Mouse (Mus musculus) CH12.LX (cell line): ENCODE measurements around the gene Wdr44. TPM values are rescaled to one million over a fixed set of nuclear protein-coding genes. Genes with fewer than 3 reads are reported as not detected.

Experiments
- DNase-seq: peaks from one replicate; pipeline ENCODE4 v3.0.0-alpha.2; 2013; ENCODE audit errors: extremely low read depth
- H3K27ac ChIP-seq: 2 replicates; pipeline ENCODE4 v1.5.1; 2012; ENCODE audit warnings: low read depth, mild to moderate bottlenecking, control low read depth, moderate library complexity; ENCODE audit not compliant: insufficient read depth
- H3K27me3 ChIP-seq: replicated peaks from 2 replicates; pipeline ENCODE3; 2012; ENCODE audit warnings: inconsistent platforms
- H3K36me3 ChIP-seq, 2 experiments: replicated peaks in 1 of 2; 2 replicates each; pipeline versions ENCODE3 to v1.6.1; 2012; ENCODE audit warnings: inconsistent platforms in 1 of 2, low read length in 1 of 2, mild to moderate bottlenecking in 1 of 2, mixed read lengths in 1 of 2, moderate library complexity in 1 of 2; ENCODE audit not compliant: control insufficient read depth in 1 of 2, insufficient read depth in 1 of 2
- H3K4me1 ChIP-seq, 2 experiments: 2 replicates each; pipeline ENCODE4 v1.6.1; 2012; ENCODE audit warnings: inconsistent platforms in 1 of 2, moderate library complexity in 1 of 2; ENCODE audit not compliant: insufficient read depth in 2 of 2, control insufficient read depth in 1 of 2
- H3K4me2 ChIP-seq: 2 replicates; pipeline ENCODE4 v1.6.1; 2012; ENCODE audit warnings: low read depth, mild to moderate bottlenecking, control low read depth; ENCODE audit not compliant: poor library complexity, insufficient read depth, severe bottlenecking
- H3K4me3 ChIP-seq, 3 experiments: fragments of 150-350 bp in 1 of 3; sonication (generic) in 1 of 3; replicated peaks in 1 of 3; 2 replicates each; pipeline versions ENCODE3 to v1.5.1; 2011 to 2012; ENCODE audit warnings: low read depth in 2 of 3, low read length in 2 of 3, mild to moderate bottlenecking in 2 of 3, moderate library complexity in 2 of 3, control low read depth in 1 of 3, improper control_type of control experiment in 1 of 3, inconsistent platforms in 1 of 3, mixed read lengths in 1 of 3; ENCODE audit not compliant: poor library complexity in 1 of 3
- H3K79me2 ChIP-seq: replicated peaks from 2 replicates; pipeline ENCODE4 v1.6.1; 2012; ENCODE audit warnings: mild to moderate bottlenecking, moderate library complexity; ENCODE audit not compliant: control insufficient read depth, poor library complexity, insufficient read depth, severe bottlenecking; ENCODE audit errors: extremely low read depth
- H3K9ac ChIP-seq: 2 replicates; pipeline ENCODE4 v1.6.1; 2012; ENCODE audit warnings: low read depth, mild to moderate bottlenecking, control low read depth, moderate library complexity; ENCODE audit not compliant: insufficient read depth
- H3K9me3 ChIP-seq: replicated peaks from 2 replicates; pipeline ENCODE3; 2012; ENCODE audit warnings: low read length, inconsistent platforms, mixed read lengths
- CHD1 ChIP-seq: IDR thresholded peaks from 2 replicates; pipeline ENCODE4 v1.6.1; 2012; ENCODE audit warnings: low read depth, low read length, improper control_type of control experiment, inconsistent platforms
- CHD2 ChIP-seq: IDR thresholded peaks from 2 replicates; pipeline ENCODE4 v1.6.1; 2011; ENCODE audit warnings: low read length, improper control_type of control experiment
- CTCF ChIP-seq, 2 experiments: IDR thresholded peaks in 1 of 2; conservative IDR thresholded peaks in 1 of 2; 2 replicates each; pipeline ENCODE4 v1.5.1; 2011 to 2012; ENCODE audit warnings: low read depth in 2 of 2, low read length in 2 of 2, improper control_type of control experiment in 1 of 2, inconsistent platforms in 1 of 2, mild to moderate bottlenecking in 1 of 2, moderate library complexity in 1 of 2
- ETS1 ChIP-seq: conservative IDR thresholded peaks from 2 replicates; pipeline ENCODE4 v1.6.1; 2012; ENCODE audit warnings: low read depth, mild to moderate bottlenecking, inconsistent platforms, low read length, improper control_type of control experiment, moderate library complexity
- HCFC1 ChIP-seq: IDR thresholded peaks from 2 replicates; pipeline ENCODE4 v1.6.1; 2012; ENCODE audit warnings: low read depth, mild to moderate bottlenecking, inconsistent platforms, low read length, improper control_type of control experiment
- JUN ChIP-seq: IDR thresholded peaks from 2 replicates; pipeline ENCODE4 v1.6.1; 2011; ENCODE audit warnings: low read depth, mild to moderate bottlenecking, low read length, improper control_type of control experiment, moderate library complexity; ENCODE audit not compliant: insufficient read depth
- JUND ChIP-seq: conservative IDR thresholded peaks from 2 replicates; pipeline ENCODE4 v1.6.1; 2011; ENCODE audit warnings: low read depth, low read length, improper control_type of control experiment
- MAFK ChIP-seq: IDR thresholded peaks from 2 replicates; pipeline ENCODE4 v1.6.1; 2011; ENCODE audit warnings: low read length, improper control_type of control experiment; ENCODE audit not compliant: insufficient replicate concordance
- MAX ChIP-seq: IDR thresholded peaks from 2 replicates; pipeline ENCODE4 v1.6.1; 2011; ENCODE audit warnings: low read length, improper control_type of control experiment
- MEF2A ChIP-seq: IDR thresholded peaks from 2 replicates; pipeline ENCODE4 v1.6.1; 2014; ENCODE audit warnings: low read depth, mild to moderate bottlenecking, inconsistent platforms, low read length, improper control_type of control experiment, borderline replicate concordance
- MXI1 ChIP-seq: IDR thresholded peaks from 2 replicates; pipeline ENCODE4 v1.6.1; 2011; ENCODE audit warnings: mild to moderate bottlenecking, low read depth, low read length, improper control_type of control experiment
- MYC ChIP-seq: IDR thresholded peaks from 2 replicates; pipeline ENCODE4 v1.6.1; 2011; ENCODE audit warnings: low read depth, mild to moderate bottlenecking, improper control_type of control experiment, low read length
- NELFE ChIP-seq: IDR thresholded peaks from 2 replicates; pipeline ENCODE4 v1.6.1; 2011; ENCODE audit warnings: low read depth, low read length, improper control_type of control experiment
- NRF1 ChIP-seq: IDR thresholded peaks from 2 replicates; pipeline ENCODE4 v1.6.1; 2014; ENCODE audit warnings: low read depth, mild to moderate bottlenecking, inconsistent platforms, low read length, improper control_type of control experiment, moderate library complexity
- POLR2A ChIP-seq: IDR thresholded peaks from 2 replicates; pipeline ENCODE4 v1.6.1; 2011; ENCODE audit warnings: low read depth, mild to moderate bottlenecking, improper control_type of control experiment, low read length
- POLR2AphosphoS2 ChIP-seq: IDR thresholded peaks from 2 replicates; pipeline ENCODE4 v1.6.1; 2011; ENCODE audit warnings: low read depth, low read length, improper control_type of control experiment
- RAD21 ChIP-seq: IDR thresholded peaks from 2 replicates; pipeline ENCODE4 v1.6.1; 2011; ENCODE audit warnings: low read depth, mild to moderate bottlenecking, low read length, improper control_type of control experiment, moderate library complexity
- SIN3A ChIP-seq: IDR thresholded peaks from 2 replicates; pipeline ENCODE4 v1.6.1; 2012; ENCODE audit warnings: low read length, improper control_type of control experiment, inconsistent platforms
- SMC3 ChIP-seq: IDR thresholded peaks from 2 replicates; pipeline ENCODE4 v1.6.1; 2011; ENCODE audit warnings: low read depth, low read length, improper control_type of control experiment
- TCF12 ChIP-seq: IDR thresholded peaks from 2 replicates; pipeline ENCODE4 v1.6.1; 2014; ENCODE audit warnings: low read depth, mild to moderate bottlenecking, inconsistent platforms, low read length, improper control_type of control experiment
- UBTF ChIP-seq: IDR thresholded peaks from 2 replicates; pipeline ENCODE4 v1.6.1; 2012; ENCODE audit warnings: low read depth, mild to moderate bottlenecking, inconsistent platforms, low read length, improper control_type of control experiment, moderate library complexity
- USF2 ChIP-seq: conservative IDR thresholded peaks from 2 replicates; pipeline ENCODE4 v1.6.1; 2011; ENCODE audit warnings: low read depth, low read length, improper control_type of control experiment
- ZC3H11A ChIP-seq: IDR thresholded peaks from 2 replicates; pipeline ENCODE4 v1.6.1; 2012; ENCODE audit warnings: low read depth, mild to moderate bottlenecking, inconsistent platforms, low read length, improper control_type of control experiment
- ZKSCAN1 ChIP-seq: IDR thresholded peaks from 2 replicates; pipeline ENCODE4 v1.6.1; 2012; ENCODE audit warnings: low read depth, inconsistent platforms, low read length, improper control_type of control experiment, borderline replicate concordance
- ZNF384 ChIP-seq: IDR thresholded peaks from 2 replicates; pipeline ENCODE4 v1.6.1; 2012; ENCODE audit warnings: low read depth, low read length, improper control_type of control experiment, inconsistent platforms
- dilution Hi-C: fragments of 300-500 bp; cut with MboI; formaldehyde crosslinking; loops from 2 replicates; pipeline ENCODE4 v1.14.3; 2020; ENCODE audit warnings: low sequenced_read_pairs; ENCODE audit not compliant: extremely low pct_unique_long_range_greater_than_20kb, extremely low pct_ligation_motif_present
- in situ Hi-C: fragments of 300-500 bp; cut with MboI; formaldehyde crosslinking; loops from 3 replicates; pipeline ENCODE4 v1.14.3; 2019; ENCODE audit warnings: low sequenced_read_pairs, low pct_ligation_motif_present, low pct_unique_long_range_greater_than_20kb, mixed read lengths
- polyA plus RNA-seq: library from polyadenylated mRNA; unstranded; fragments of >175 nt; gene quantifications from 2 replicates; pipeline ENCODE4 v1.2.1, GENCODE M21; 2012; ENCODE audit warnings: low read depth; ENCODE audit not compliant: insufficient read length
- total RNA-seq, 2 experiments: library from RNA; depleted of rRNA; stranded (reverse); fragments of 300-350 nt in 1 of 2; fragments of >200 nt in 1 of 2; gene quantifications; 2 replicates each; pipeline ENCODE4 v1.2.3; 2012 to 2014

Wdr44 gene
- total and polyA plus RNA-seq, 3 experiments: 1.5 to 4.7 (median 2.2) TPM

DNA sequence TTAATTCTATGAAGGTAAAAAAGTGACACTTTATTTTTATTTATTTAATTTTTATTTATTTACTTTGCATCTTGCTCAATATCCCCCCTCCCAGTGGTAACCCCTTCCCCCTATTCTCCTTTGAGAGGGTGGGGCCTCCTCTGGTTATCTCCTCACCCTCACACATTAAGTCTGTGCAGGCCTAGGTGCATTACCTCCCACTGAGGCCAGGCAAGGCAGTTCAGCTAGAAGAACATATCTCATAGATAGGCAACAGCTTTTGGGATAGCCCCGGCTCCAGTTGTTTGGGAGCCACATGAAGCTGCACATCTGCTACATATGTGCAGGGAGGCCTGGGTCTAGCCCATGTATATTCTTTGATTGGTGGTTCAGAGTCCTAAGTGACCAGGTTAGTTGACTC, 6.2 kb downstream of the Wdr44 start:
- Histone ChIP-seq H3K9me3 (no peaks in the 10 kb centered on the region), H3K36me3 (no peaks in the 10 kb centered on the region), H3K27ac (no peak overlapping the region), H3K4me1 (no peaks in the 10 kb centered on the region), H3K9ac (no peak overlapping the region), H3K4me2 (no peak overlapping the region), H3K79me2 (peaks cover 13% of the 10 kb centered on the region), H3K27me3 (no peaks in the 10 kb centered on the region), H3K4me3 (no peak overlapping the region)
- in situ Hi-C loops: no loop called here
- no peak for DNase-seq
- dilution Hi-C loops: no loop called here
- TF ChIP-seq NRF1 (no peak), TCF12 (no peak), CHD2 (no peak), POLR2A (no peak), CTCF (conservative IDR thresholded peaks at IDR 0.05 in 1 of 2, IDR thresholded peaks at IDR 0.05 in 1 of 2; ENCODE audit: low read depth in 2 of 2, low read length in 2 of 2) (no peak), UBTF (no peak), CHD1 (no peak), MEF2A (no peak)

DNA sequence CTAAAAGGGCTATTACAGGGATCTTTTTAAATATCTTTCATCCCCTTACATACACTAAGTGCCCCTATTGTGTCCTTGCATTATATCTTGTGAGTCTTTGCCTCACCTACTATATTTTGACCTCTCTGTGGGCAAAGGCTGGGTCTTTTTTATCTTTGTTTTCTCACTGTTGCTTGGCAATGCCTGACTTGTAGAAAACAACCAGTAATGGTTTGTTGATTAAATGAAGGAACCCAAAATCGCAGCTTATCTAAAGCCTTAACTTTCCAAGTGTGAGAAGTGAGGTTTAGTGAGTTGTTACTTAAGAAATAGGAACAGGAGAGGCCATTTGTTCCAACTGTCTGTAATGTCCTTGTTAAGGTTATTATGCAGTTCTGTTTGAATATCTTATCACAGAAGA, 24.4 kb downstream of the Wdr44 start:
- Histone ChIP-seq H3K9me3 (no peaks in the 10 kb centered on the region), H3K27me3 (no peaks in the 10 kb centered on the region), H3K4me1 (peaks cover 0 to 5% of the 10 kb centered on the region in 2 experiments; a peak in 1 of 4 replicates), H3K36me3 (no peaks in the 10 kb centered on the region), H3K27ac (no peak overlapping the region), H3K9ac (no peak overlapping the region), H3K4me2 (no peak overlapping the region), H3K4me3 (no peak overlapping the region), H3K79me2 (no peaks in the 10 kb centered on the region)
- in situ Hi-C loops: no loop called here
- no peak for DNase-seq
- dilution Hi-C loops: no loop called here
- TF ChIP-seq ZC3H11A (no peak), MYC (no peak), CHD1 (no peak), SMC3 (no peak), MAFK (no peak), UBTF (no peak), ZKSCAN1 (no peak), JUN (no peak), RAD21 (no peak)

GRCm38 (mm10) chrX:23727463-23727862, 34.6 kb downstream of the Wdr44 start:
- in situ Hi-C loops: no loop called here
- no peaks in the 10 kb centered on the region for H3K36me3 ChIP-seq
- no peaks in the 10 kb centered on the region for H3K4me1 ChIP-seq
- H3K9ac ChIP-seq: no peak overlapping the region
- no peak overlapping the region for H3K4me2 ChIP-seq
- no peaks in the 10 kb centered on the region for H3K79me2 ChIP-seq
- no peak overlapping the region for H3K27ac ChIP-seq
- no peaks in the 10 kb centered on the region for H3K9me3 ChIP-seq
- no peaks in the 10 kb centered on the region for H3K27me3 ChIP-seq
- TF ChIP-seq HCFC1 (no peak), ZC3H11A (no peak), MAX (no peak), NRF1 (no peak), ZNF384 (no peak), ZKSCAN1 (no peak), CHD1 (no peak), POLR2A (no peak), SIN3A (no peak), CHD2 (no peak), NELFE (no peak), POLR2AphosphoS2 (no peak), JUND (no peak), MXI1 (no peak), USF2 (no peak), CTCF (conservative IDR thresholded peaks at IDR 0.05 in 1 of 2, IDR thresholded peaks at IDR 0.05 in 1 of 2; ENCODE audit: low read depth in 2 of 2, low read length in 2 of 2) (no peak), ETS1 (no peak)
- TF ChIP-seq, all 38 proteins: peak for 0
- dilution Hi-C loops: no loop called here
- no peak overlapping the region for H3K4me3 ChIP-seq
- DNase-seq: no peak
